Mouse (Mus musculus): ENCODE results near the gene Phlda3.

DNA sequence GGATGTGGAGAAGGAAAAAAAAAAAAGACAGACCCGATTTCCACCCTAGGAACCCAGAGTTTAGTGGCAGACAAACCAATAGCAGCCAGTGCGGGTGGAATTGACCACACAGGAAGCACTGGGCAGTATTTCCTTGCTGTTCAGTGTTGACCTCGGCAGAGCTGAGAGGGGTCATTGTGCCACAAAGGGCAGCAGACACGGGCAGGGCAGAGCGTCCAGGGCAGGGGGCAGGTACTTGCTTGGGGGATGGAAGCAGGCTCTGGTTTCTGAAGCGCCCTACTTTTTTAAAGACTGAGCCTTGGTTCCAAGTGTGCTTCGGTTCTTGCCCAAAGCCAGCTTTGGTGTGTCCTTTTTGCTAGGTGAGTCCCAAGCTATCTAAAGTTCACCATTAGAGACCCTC lies 4.3 kb downstream of the Phlda3 start:
- TF ChIP-seq CTCF (conservative IDR thresholded peaks at IDR 0.05; ENCODE audit: insufficient read depth, insufficient read length, low read depth, low read length) (no peak), POLR2A (IDR thresholded peaks at IDR 0.05; ENCODE audit: low read depth, low read length) (no peak)

Data from kidney, adult 2 months (tissue).